Mouse (Mus musculus) forelimb bud, embryonic 11.5 days (tissue): ENCODE data around the gene Trip4.

Source experiments
- DNase-seq: peaks from one replicate; pipeline ENCODE4 v3.0.0-alpha.2; 2012; ENCODE audit warnings: low read depth, low spot score

The Trip4 gene

GRCm38 (mm10) chr9:65834628-65835354, 73.8 kb downstream of the Trip4 start:
- no peak for DNase-seq

- no peak for DNase-seq
These were observed 75.0 kb downstream of the Trip4 start for GRCm38 (mm10) chr9:65833640-65834039.

- no peak for DNase-seq
These were observed 75.4 kb downstream of the Trip4 start for GRCm38 (mm10) chr9:65833230-65833629.

GRCm38 (mm10) chr9:65832041-65832440, 76.6 kb downstream of the Trip4 start:
- no peak for DNase-seq

GRCm38 (mm10) chr9:65831164-65831563, 77.4 kb downstream of the Trip4 start:
- no peak for DNase-seq

- no peak for DNase-seq
These were observed 78.3 kb downstream of the Trip4 start for GRCm38 (mm10) chr9:65830255-65830654.

GRCm38 (mm10) chr9:65829410-65829809, 79.2 kb downstream of the Trip4 start:
- DNase-seq, result peak; percentile 43

- no peak for DNase-seq
These were observed 80.1 kb downstream of the Trip4 start for GRCm38 (mm10) chr9:65828511-65828910.

- no peak for DNase-seq
These were observed 80.6 kb downstream of the Trip4 start for GRCm38 (mm10) chr9:65828016-65828403.

GRCm38 (mm10) chr9:65827344-65828015, 81.1 kb downstream of the Trip4 start, which contains the start of gene Zfp609:
TSS of gene Zfp609 (minus strand) at chr9:65827564.
- peak; percentile 96 for DNase-seq

GRCm38 (mm10) chr9:65826588-65827343, 81.8 kb downstream of the Trip4 start:
- DNase-seq, result peak; percentile 53

GRCm38 (mm10) chr9:65826226-65826587, 82.4 kb downstream of the Trip4 start:
- DNase-seq, result no peak

- no peak for DNase-seq
These were observed 84.7 kb downstream of the Trip4 start for GRCm38 (mm10) chr9:65823716-65824462.

GRCm38 (mm10) chr9:65822011-65822410, 86.6 kb downstream of the Trip4 start:
- DNase-seq, result no peak

GRCm38 (mm10) chr9:65820301-65820700, 88.3 kb downstream of the Trip4 start:
- no peak for DNase-seq

GRCm38 (mm10) chr9:65818402-65818801, 90.2 kb downstream of the Trip4 start:
- no peak for DNase-seq

- no peak for DNase-seq
These were observed 95.8 kb downstream of the Trip4 start for GRCm38 (mm10) chr9:65812841-65813240.

- DNase-seq, result no peak
These were observed 96.8 kb downstream of the Trip4 start for GRCm38 (mm10) chr9:65811784-65812183.

GRCm38 (mm10) chr9:65807818-65808217, 100.8 kb downstream of the Trip4 start:
- DNase-seq, result no peak

GRCm38 (mm10) chr9:65807251-65807650, 101.3 kb downstream of the Trip4 start:
- no peak for DNase-seq

GRCm38 (mm10) chr9:65799770-65800169, 108.8 kb downstream of the Trip4 start:
- no peak for DNase-seq

- no peak for DNase-seq
These were observed 112.9 kb downstream of the Trip4 start for GRCm38 (mm10) chr9:65795651-65796050.
